Mouse (Mus musculus): Measurements from ENCODE around the gene Ncapd2. TPM values are rescaled to one million over a fixed set of nuclear protein-coding genes. Genes with fewer than 3 reads are reported as not detected.

Gene Ncapd2
- 1 to 10 TPM; 6.5 to 8.2 TPM for total RNA-seq (2021)
- long read RNA-seq, experiment 1, full-length matches to known transcripts, result 3 of 8 reads
- long read RNA-seq, experiment 1, partial matches to known transcripts, result 5 of 8 reads
- long read RNA-seq, experiment 1, other reads (novel, unspliced or antisense), result 0 of 8 reads
- long read RNA-seq, experiment 2, full-length matches to known transcripts, result 2 of 4 reads
- long read RNA-seq, experiment 2, partial matches to known transcripts, result 2 of 4 reads
- long read RNA-seq, experiment 2, other reads (novel, unspliced or antisense), result 0 of 4 reads

DNA sequence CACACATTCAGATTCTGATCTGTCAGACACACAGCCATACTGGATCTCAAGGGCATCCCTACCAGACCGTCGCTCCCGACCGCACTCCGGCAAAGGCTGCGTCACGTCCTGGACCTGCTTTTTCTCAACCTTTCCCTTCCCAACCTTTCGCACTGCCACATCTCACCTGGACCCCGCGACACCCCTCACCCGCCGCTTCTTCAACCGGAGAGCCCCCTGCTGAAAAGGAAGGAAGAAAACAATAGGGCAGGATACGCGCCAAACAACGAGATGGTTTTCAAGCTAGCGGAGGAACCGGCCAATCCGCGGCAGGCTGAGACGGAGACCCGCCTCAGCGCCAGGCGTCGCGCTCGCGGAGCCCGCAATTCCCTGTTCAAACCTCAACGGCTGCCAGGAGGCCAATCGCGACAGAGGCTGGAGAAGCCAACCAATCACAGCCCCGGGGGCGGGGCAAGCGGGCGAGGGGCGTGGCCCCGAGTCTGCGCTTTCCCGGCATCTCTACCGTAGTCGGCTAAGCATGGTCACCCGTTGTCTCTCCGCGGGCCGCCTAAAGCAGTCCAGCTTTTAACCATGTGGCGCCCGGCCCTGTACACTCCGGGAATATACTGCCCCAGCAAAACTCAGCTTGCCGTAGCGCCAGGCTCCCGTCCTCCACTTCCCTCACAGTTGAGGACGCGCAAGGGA lies at the start of gene Ncapd2, which contains the start of gene Mrpl51:
Gene Ncapd2 (minus strand): TSS at position 370 of the 684 bp plus-strand sequence.
Gene Mrpl51 (plus strand): TSS at position 470 of the 684 bp plus-strand sequence.
- DNase-seq (ENCODE audit: low spot score), result peak; percentile 97

DNA sequence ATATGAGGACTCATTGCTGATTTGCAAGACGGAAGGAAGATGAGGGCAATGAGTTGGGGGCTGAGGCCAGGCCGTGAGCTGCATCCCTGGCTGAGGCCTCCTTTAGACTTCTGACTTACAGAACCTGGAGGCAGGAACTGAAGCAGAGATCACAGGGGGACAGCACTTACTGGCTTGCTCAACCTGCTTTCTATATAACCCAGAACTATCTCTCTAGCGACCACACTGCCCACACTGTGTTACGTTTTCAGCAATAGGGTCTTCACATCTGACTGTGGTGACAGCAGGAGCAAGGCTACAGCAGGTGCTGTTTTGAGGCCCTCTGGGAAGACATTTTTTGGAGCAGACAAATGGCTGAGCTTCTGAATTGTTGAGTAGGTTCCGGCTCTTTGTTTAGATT lies 49.1 kb upstream of the Ncapd2 start:
- no peak for DNase-seq (ENCODE audit: low spot score)

DNA sequence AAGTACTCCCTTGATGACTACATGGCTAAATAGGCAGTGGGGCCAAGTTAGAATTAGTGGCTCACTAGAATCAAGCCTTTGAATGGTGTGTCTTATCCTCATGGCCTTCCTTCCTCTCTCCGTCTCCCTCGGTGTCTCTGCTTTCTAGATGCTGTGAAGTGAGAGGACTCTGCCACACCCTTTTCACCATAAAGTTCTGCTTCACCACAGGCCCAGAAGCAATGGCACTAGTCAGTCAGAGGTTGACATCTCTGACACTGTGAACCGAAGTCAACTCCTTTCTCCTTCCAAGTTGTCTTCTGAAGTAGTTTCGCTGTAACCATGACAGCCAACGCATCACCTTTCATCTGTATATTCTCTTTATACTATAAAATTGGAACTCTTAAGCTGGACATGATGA lies 48.0 kb upstream of the Ncapd2 start:
- DNase-seq (ENCODE audit: low spot score), result no peak

DNA sequence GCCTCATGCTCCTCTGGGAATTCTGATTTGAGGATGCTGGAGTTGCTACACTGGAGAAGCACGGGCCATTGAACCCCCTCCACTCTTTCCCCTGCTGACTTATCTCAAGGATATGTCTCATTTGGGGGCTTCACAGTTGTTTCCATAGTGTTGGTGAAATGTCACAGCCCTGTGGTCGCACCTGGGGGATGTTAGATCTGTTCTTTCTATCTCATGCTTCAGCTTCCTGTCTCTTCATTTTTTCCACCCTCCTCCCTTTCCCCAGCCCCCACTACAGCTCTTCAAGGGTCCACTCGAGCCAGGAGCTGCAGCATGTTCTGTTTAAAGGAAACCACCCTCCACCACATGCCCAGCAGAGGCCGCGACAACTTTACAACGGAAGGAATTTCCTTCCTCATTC lies 46.9 kb upstream of the Ncapd2 start:
- DNase-seq (ENCODE audit: low spot score), result no peak

DNA sequence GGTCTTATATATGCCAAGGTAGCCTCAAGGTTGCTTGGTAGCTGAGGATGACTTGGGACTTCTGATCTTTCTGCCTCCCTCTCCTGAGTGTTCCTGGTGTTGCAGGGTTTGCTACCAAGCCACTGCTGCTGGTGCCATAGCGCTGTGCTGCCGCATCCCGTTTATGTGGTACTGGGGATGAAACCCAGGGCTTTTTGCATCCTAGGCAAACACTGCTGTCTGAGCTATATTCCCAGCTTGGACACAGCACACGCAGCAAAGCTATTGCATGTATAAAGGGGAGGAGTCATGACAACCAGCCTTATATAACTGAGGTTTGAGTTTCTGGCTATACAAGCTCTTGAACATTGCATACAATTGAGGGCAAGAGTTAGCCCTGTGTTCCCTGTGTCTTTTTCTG lies 45.9 kb upstream of the Ncapd2 start:
- no peak for DNase-seq (ENCODE audit: low spot score)

DNA sequence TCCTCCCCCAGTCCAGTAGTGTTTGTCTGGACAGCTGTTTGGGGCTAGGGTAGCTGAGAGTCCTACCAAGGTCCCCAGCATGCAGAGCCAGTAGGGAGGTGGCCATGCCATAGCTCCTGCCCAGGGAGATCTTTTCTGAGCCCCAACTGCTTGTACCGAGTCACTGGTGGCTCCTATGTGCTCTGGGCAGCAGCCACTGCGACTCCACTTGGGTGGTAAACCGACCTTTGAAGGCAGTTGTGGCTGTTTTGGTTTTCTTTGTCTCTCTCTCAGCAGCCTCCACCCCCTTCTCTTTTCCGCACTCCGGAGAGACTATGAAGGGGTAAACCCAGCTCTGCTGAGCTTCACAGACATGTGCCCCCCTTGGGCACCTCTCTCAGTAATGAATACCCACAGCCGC lies 45.3 kb upstream of the Ncapd2 start, which contains the start of gene Cd27:
Gene Cd27 (minus strand): TSS at position 229 of the 400 bp plus-strand sequence.
- DNase-seq (ENCODE audit: low spot score), result no peak

DNA sequence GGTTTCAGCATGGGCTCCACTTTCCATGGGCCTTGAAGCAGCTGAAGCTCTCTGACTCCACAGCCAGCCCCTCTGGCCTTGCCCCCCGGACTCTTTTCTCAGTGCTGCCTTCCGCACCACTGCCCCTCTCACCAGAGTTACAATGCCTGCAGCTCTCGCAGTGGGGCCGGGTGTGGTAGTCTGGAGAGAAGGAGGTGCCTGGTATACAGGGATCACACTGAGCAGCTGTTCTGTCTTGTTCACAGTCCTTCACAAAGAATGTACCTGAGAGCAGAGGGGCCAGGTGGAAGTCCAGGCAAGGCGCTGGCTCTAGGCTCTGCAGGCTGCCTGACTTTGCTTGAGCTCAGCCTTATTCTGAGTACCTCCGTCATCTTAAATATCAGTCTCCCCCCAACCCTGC lies 44.8 kb upstream of the Ncapd2 start:
- DNase-seq (ENCODE audit: low spot score), result no peak

DNA sequence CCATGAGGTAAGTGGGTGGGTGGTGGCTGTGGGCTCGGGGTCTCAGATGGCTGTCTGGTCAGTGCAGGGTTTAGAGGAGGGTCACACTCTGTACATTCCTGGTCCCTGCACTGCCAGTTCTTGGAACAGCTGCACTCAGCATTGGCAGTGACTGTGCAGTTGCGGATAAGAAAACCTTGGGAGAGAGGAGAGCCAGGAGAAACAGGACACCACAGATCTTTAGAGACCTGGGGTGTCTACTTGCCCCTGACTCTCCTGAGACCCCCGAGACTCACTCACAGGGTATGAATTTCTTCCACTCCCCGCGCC lies 43.0 kb upstream of the Ncapd2 start:
- DNase-seq (ENCODE audit: low spot score), result no peak

DNA sequence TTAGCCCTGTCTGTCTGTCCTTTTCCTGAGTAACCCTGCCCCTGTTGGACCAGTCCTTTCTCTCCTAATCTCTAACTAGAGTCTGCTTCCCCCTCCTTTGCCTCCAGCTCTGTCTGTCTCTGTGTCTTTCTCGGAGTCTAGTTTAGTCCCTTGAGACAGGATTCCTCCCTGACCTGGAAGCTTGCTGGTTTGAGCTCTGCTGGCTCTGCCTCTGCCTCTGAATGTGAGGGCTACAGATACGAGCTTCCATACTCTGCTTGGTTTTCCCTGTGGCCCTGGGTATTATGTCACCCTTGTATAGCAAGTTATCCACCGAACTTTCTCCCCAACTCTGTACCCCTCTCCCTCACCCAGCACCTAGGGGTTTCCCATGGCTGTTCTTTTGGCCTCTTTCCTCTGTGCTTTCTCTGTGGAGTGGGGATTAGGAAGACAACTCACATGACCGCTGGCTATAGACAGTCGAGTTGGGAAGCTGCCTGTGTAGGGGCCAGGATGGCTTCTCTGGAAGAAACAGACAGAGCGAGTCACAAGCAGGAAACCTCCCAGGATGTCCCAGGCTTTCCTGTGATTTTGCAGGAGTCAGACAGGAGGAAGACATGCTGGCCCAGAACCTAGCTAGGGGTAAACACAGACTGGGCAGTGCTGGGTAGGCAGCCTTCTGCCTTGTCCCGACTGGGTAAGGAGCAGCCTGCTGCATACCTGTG lies 42.5 kb upstream of the Ncapd2 start:
- DNase-seq (ENCODE audit: low spot score), result peak; percentile 32

DNA sequence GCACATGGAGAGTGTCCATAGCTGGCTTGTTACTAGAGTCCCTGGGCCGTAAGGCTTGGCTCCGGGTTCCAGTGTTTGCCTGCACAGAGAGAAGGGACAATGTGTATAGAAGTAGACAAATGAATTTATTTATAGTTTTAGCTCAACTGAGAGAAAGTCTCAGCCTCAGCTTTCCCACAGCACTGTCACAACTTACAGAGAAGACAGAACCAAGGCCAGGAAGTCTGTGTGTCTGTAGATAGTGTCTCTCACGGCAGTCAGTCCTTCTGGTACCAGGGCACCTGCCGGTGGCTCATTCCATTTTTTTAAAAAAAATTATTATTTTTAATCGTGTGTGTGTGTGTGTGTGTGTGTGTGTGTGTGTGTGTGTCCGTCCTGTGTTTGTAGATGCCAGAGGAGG lies 41.0 kb upstream of the Ncapd2 start:
- DNase-seq (ENCODE audit: low spot score), result no peak

DNA sequence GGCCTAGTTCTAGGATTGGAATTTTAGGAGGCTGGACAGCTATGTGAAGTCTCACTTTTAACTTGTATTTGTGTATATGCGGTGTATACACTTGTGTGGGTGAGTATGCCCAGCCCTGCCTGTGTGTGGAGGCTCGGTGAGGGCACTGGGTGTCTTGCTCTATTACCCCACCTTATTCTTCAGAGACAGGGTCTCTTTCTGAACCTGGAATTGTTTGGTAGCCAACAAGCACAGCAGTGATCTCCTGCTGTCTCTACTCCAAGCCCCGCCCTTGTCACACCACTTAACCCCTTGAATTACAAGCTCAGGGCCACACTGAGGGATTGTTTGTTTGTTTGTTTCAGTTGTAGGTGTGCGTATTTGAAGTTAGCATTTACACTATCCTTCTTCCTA lies 40.5 kb upstream of the Ncapd2 start:
- DNase-seq (ENCODE audit: low spot score), result no peak

DNA sequence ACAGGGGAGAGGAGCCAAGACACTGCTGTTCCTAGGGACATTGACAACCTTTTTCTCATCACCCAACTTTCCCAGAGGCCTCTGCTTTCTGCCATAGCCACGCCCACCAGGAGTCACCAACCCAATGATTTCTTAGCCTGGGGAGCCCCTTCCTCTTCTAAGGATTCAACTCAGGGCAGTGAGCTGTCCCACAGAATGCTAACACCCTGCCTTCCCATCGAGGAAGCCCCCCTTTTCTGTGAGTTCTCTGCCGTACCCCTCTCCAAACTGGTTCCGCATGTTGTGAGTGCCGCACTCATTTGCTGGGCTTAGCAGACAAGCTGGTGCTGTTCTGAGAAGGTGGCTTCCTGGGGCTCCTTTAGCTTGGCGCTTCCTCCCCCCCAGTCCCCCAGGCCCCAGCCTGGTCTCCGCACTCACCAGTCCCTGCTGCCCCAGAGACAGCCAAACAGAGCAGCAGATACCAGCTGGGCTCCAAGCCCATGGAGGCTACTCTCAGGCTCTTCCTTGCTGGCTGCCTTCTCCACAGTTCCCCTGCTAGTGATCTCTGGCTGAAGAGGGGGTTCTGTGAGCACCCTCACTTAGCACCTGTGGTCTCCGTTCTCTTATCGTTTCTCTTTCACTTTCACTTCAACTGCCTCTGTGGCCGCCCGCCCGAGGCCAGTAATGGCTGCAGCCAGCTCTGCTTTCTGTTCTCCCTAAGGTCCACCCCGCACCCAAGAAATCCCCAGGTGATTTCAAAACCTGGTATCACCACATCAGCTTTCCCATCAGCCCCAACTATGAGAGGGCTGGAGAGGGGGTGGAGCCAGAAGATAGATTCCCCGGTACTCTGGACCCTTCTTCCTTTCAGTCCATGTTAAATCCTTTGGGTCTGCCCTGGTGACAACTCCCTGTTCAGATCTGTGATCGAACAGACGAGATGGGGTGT lies 39.9 kb upstream of the Ncapd2 start, which contains the start of gene Tapbpl:
Gene Tapbpl (minus strand): TSS at position 744 of the 928 bp plus-strand sequence.
- peak; percentile 62 for DNase-seq (ENCODE audit: low spot score)

DNA sequence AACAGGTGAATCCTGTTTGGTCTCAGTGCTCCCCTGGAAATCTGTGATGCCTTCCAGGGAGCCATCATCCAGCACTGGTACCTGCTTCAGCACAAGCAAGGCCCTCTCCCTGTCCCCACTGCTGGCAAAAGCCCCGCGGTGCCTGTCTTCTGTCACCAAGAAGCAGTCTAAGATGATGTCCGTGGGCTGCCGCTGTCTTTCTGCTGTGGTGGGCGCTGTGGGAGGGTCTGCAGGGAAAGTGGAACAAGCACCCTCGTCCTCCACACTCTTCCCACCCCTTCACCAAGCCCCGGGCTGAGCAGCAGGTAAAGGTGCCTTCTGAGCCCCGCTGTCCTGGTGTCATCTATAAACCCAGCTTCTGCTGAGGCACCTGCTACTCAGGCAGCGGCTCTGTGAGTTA lies 39.1 kb upstream of the Ncapd2 start:
- no peak for DNase-seq (ENCODE audit: low spot score)

DNA sequence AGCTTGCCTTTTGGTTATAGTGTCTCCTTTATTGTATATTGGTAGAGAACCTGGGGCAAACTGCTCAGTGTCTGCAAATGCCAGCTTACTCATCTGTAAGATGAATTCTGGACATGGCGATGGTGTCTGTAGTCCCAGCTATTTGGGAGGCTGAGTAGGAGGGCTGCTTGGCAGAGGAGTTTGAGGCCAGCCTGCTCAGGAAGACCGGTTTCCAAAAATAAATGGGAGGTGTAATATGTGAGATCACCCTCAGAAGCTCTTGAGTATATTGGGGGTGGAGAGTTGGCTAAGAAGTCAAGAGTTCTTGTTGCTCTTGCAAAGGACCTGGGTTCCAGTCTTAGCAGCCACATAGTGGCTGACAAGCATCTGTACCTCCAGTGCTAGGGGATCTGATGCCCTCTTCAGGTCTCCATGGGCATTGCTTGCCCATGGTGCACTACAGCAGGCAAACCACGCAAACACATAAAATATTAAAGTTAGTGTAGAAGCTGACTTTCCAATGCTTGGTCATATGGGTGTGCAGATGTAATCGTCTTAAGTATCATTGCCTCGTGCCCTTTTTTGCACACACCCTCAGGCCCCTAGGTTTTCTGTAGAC lies 34.1 kb upstream of the Ncapd2 start:
- DNase-seq (ENCODE audit: low spot score), result no peak

DNA sequence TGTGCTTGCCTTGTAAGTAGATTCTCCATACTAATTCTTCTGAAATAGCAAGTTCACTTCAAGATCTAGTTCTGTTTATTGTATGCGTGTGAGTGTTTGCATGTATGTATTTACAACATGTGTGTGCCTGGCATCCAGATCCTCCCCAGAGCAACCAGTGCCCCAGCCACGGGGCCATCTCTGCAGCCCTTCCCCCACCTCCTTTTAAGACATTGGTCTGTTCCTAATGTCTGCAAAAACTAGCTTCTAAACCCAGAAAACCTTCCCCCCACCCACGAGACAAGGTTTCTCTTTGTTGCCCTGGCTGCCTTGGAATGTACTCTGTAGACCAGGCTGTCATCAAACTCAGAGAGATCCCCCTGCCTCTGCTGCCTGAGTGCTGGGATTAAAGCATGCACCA lies 31.1 kb upstream of the Ncapd2 start:
- no peak for DNase-seq (ENCODE audit: low spot score)

DNA sequence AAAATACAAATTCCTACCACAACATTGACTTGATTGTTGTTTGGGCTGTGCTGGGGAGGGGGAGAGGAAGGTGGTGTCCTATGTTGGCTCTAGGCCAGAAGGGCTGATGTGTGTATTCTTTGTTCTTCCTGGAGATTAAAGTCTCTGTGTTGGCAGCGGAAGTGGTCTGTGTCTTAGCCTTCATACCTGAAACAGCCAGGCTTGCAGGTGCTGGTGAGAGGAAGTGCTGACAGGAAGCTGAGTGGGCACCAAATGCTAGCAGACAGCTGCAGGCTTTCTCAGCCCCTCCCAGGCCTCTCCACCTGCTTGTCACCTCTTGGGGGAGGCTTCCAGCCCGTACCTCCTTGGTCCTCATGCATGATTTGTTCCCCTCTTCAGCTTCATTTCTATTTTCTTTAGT lies 30.6 kb upstream of the Ncapd2 start:
- no peak for DNase-seq (ENCODE audit: low spot score)

DNA sequence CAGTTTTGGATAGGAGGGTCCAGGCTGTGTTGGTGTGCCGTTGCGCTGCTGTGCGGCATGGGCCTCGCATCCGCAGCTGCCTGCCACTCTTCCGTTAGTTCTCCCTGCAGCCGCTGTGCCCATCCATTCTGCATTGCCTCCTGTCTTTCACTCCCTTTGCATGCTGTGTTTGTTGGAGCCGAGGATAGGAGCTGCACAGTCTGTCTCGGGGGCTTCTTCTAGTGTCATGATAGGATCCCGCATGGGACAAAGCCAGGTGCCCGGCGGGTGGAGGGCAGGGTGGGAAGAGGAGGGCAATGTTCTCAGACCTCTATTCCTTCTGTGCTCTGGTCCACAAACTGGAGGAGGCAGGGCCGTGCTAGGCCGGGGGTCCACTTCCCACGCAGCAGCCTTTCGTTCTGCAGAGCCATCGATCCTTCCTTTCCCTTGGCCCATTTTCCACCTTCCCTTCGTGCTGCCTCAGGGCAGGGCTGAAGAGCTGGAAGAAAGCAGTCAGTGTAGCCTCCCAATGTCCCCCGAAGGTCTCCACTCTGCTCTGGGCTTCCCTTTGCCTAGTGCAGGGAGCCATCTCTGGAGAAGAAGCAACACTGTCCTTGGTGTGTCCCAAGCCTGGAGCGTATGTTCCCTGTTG lies 29.7 kb upstream of the Ncapd2 start:
- DNase-seq (ENCODE audit: low spot score), result no peak

DNA sequence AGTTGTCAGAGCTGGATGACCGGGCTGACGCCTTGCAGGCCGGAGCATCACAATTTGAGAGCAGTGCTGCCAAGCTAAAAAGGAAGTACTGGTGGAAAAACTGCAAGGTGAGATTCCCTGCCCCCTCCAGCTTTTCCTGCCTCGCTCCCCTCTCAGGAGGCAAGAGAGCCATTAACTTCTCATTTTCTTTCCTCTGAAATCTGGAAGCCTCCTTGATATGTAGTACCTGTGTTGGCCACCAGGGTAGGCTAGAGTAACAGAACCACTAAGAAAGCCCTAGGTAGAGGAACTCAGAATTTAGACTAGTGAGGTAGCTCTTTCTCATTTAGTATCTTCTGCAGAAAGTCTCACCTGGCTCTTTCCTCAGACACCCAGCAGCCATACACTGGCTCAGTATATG lies 27.5 kb upstream of the Ncapd2 start:
- DNase-seq (ENCODE audit: low spot score), result peak; percentile 70

DNA sequence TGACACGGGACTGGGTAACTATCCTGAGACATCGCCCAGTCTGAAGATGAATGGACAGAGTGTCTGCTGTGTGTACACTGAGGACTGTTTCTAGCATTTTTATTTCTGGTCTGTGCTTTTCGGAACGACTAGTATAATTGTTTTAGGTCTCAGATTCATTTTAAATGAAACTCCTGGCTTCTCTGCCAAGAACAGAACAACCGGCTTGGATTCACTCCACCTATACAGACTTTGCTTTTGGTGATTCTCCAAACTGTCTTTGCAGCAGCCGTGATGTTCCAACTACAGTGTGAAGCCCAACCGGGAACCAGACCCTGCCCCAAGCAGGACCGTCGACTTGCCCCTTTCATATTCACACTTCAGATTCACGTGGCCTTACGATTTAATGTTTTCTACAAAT lies 26.4 kb upstream of the Ncapd2 start:
- no peak for DNase-seq (ENCODE audit: low spot score)

DNA sequence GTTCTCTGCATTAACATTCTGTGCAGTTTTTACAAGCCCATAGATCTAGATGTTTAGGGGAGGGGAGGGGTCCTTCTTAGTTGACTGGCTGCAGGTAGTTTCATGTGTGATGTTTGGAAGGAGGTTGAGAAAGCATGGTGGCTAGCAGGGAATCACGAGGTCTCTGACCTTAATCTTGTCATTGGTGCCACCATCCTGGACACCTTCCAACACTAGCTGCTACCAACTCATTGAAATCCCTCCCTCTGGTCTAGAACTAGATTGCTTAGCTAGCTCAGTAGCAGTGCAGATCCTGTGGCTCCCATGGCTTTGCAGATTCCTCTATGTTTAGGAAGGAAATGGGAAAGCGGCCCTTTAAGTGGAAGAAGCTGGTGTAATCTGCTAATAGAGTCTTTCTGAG lies 25.4 kb upstream of the Ncapd2 start:
- DNase-seq (ENCODE audit: low spot score), result no peak

Data from gastrocnemius, adult 18-20 months (tissue).